Mouse (Mus musculus): ENCODE data around the gene Ethe1.

Gene Ethe1

DNA sequence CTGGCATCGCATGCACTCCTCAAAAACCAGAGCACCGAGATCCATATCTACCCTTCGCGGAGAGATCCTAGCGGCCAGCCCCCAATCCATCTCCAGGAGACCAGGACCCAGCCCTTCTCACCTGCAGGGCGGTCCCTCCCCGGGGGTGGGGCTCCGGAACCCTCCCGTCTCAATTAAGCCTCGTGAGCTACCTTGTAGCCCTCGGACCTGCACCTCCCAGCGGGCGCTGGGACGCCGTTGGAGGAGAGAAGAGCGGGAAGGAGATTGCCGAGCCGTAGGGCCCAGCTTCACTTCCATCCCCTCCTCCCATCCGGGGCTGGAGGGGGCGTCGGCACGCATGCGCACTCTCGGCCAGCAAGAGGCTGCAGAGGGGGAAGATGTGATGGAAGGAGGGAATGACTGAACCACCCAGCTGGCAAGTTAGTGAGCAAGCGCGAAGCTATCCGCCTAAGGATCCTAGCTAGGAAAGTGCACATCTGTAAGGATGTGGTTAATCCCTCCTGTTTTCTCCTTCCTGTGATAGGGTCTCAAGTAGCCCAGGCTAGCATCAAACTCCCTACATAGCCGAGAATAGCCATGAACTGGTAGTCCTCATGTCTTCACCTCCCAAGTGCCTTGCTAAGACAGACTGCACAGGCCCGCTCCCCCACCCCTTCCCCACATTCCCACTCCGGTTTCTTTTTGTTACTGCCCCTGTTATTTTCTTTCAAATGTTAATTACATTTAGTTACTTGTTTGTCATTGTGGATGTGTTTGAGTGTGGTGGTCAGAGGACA, at the start of gene Ethe1, which contains the start of gene Zfp575:
Gene Ethe1, plus strand, starts transcription at position 214 of the 776 bp plus-strand sequence.
Gene Zfp575, minus strand, starts transcription at position 312 of the 776 bp plus-strand sequence.
- peak in 1 of 2 experiments; percentile 61 for DNase-seq

DNA sequence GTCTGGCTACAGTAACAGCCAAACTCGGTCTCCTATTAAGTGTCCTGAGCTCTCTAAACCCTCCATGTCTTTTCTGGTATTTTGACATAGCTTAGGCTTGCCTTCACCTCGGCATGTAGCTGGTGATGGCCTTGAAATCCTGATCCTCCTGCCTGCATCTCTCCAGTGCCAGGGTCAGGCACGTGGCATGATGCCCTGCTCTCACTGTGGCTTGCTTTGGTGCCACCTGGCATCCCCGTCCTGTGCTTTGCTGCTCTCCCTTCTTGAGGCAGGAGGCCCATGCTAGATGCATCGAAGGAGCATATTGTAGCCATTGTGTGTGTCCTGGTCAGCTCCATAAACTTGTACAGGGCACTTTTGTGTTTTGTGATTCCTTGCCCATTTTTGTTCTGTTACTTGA, 49.8 kb upstream of the Ethe1 start:
- DNase-seq, result no peak

DNA sequence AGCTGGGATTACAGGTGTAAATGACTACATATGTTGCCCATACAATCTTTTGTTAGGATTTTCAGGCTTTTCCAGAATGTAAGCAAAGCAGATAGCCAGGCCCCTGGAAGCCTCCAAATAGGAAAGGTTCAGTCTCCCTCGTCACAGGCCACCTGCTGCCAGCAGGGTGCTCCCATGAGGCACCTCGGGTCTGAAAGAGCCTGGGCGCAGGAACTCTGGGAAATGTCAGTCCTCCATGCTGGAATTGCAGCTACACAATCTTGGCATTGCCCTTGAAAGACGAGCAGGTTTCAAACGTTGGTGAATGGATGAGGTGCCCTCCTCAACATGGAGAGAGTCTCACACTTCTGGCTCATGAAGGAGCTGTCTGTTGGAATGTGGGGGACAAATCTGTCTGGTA, 49.2 kb upstream of the Ethe1 start:
- no peak for DNase-seq

DNA sequence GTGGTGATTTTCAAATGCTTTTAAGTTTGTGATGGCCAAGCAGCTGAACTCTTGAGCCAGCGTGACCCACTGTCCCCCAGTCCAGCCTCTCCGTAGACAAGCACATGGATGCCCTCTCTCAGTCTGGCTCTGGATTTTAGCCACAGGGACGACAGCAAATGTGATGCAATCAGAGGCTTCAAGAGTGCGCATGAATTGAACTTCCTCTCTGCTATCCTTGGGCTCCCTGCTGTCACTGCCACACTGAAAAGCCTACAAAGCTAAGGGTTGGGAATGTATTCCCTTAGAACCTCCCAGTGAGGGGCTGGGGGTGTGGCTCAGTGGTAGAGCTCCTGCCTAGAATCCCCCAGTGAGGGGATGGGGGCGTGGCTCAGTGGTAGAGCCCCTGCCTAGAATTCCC, 48.6 kb upstream of the Ethe1 start:
- DNase-seq, result no peak

DNA sequence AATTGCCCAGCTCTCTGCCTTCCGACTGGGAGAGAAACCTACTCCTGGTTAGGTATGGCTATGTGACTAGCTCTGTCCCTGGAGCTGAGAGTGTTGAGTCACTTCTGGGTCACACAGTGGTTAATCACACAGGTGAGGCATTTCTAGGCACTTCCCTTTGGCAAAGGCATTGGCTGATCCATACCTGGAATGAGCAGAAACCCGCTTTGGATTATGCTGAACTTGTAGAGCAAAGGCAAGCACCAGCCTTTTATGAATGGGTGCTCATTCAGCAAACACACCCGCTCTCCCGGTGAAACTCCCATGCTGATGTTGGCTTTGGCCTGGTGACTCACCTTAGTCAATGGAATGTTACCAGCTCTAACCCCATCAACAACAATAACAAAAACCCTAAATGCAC, 47.7 kb upstream of the Ethe1 start:
- no peak for DNase-seq

DNA sequence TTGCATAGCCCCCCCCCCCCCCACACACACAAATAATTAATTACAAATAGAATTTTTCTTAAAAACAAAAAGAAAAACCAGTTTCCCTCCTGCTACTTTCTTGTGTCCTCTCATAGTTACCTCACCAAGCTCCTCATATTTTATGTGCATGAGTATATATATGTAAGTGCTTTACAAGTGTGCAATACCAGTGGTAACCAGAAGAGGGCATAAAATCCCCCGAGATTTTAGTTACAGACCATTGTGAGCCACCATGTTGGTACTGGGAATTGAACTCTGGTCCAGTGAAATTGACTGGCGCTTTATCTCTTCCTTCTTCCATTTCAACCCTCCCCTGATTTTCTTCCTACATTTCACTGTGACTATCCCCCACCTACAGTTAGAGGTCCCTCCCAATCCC, 42.8 kb upstream of the Ethe1 start:
- DNase-seq, result no peak

DNA sequence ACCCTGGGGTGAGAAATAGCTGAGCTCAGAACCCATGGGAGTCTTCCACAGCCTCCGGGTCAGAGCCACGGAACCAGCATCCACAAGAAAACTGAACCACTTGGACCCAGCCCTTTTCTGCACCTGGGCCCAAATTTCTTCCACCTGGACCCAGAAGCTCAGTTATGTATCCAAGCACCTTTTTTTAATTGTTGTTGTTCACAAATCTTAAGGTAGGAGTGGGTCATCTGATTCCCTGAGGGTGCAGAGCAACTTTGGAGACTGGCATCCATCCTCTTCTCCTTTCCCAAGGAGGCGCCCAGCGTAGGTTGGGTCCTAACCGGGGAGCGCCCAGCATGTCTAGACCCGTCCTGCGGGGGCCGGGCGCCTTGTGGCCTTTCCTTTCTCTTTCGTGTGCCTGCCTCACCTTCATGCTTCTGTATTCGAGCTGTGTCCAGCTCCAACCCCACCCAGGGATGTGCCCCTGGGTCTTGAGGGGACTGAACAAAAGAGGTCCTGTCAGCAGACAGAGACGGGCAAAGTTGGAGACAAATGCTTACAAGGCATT, 41.2 kb upstream of the Ethe1 start, which contains the start of the genes Pinlyp and Xrcc1:
Gene Pinlyp, minus strand, starts transcription at position 51 of the 547 bp plus-strand sequence.
Gene Xrcc1, plus strand, starts transcription at position 222 of the 547 bp plus-strand sequence.
- no peak for DNase-seq

DNA sequence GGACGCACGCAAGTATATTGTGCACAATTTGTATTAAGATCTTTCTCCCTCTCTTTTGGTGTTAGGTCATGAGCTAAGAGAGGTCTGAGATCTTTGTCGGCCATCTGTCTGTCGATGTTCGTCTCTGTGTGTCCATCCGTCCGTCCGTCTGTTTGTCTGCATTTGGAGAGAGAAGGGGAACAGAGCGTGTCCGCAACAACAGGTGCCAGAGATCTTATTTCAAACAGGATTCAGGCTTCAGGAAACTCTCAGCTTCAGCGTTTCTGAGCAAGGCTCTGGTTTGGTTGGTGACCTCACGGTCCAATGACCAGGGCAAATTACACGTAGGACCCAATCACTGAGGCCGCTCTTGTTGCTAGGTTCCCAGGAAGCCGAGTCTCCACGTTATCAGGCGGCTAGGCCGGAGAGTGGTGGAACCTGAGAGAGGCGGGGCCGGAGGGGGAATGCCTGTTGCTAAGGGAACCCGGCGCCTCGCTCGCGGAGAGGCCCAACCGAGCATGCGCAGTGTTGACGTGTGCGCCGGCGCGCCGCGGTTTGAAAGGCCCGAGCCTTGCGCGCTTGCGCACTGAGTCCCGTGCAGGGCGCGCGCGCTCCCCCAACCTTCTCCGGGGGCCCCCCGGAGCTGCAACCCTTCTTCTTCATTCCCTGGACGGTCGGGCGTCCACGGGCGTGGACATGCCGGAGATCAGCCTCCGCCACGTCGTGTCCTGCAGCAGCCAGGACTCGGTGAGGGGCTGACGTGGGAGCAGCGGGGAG, 40.5 kb upstream of the Ethe1 start:
- peak; percentile 96 to 97 for DNase-seq

DNA sequence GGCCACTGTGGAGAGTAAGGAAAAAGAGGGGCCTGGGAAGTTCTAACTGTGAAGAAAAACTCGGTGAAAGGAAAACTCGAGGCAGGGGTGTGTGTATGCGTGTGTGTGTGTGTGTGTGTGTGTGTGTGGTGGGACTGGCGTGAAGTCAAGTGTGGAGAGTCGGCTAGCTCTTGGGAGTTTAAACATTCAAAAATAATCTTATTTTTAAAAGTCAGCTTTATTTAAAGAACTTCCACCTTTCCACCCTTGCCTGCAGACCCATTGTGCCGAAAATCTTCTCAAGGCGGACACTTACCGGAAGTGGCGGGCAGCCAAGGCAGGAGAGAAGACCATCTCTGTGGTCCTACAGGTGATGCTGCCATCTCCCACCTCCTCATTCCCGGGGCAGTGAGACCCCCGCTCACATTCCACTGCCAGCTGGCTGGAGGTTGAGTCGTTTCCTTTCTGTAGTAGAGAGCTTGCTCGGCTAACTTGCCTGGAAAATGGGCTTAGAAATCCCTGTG, 39.8 kb upstream of the Ethe1 start:
- no peak for DNase-seq

DNA sequence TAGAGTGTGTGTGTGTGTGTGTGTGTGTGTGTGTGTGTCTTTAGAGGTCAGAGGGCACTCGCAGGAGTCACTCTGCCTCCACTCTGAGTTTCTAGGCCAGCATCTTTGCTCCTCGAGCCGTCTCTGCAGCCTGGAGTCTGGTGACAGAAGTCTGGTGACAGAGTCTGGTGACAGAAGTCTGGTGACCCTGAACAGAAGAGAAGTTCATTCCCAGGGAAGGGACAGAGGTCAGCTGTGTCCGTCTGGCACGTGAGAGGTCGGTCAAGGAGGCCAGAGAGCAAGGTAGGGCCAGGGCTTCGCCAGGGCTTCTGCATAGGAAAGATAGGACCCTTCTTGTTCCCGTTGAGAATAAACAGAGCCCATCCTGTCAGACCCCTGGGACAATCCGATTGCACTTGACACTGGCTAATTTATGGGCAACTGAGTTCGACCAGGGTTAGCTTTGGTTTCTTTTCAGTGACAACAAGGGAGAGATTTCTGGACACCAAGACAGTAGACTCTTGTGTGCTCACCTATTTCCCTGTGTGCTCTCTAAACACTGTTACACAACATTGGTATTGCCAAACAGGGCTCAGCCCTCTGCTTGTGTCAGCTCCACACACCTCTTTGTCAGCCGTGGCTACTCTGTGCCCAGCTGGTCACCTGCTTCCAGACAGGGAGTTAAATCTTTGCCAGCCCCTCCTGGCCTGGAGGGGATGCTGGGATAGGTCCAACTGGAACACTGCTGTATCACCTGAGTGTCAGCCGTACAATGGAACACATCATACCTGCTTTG, 35.2 kb upstream of the Ethe1 start:
- no peak for DNase-seq

DNA sequence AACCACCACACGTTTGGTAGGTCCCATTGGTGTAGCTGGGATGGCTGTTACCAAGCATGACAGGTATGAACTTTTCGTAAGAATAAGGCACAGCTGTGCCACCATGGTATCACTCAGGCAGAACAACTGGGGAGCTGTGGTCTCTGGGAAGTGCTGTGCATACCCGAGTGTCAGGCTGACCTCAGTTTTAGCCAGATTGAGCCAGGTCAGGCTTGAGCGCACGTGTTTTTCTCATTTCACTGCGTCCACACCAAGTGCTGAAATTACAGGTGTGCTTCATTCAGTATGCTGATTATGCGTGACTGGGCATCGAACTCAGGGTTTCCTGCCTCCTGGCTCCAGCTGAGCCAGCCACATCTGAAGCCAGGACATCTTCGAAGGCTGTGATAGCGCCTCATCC, 31.6 kb upstream of the Ethe1 start:
- DNase-seq, result no peak

DNA sequence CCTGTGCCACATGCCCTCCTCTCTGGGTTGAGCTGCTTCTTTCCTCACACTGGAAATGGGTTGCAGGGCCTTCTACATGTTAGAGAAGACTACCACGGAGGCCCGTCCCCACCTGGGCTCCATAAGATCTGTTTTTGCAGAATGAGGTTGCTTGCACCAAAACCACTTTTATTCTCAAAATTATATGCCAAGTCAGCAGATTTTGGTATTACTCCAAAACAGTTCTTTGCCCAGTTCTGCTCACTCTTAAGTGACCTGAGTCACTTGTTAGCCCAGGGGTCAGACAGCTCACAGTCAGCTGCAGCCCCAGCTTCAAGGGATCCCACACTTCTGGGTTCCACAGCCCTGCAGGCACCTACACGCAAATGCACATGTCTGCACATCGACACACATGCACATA, 25.9 kb upstream of the Ethe1 start:
- no peak for DNase-seq

DNA sequence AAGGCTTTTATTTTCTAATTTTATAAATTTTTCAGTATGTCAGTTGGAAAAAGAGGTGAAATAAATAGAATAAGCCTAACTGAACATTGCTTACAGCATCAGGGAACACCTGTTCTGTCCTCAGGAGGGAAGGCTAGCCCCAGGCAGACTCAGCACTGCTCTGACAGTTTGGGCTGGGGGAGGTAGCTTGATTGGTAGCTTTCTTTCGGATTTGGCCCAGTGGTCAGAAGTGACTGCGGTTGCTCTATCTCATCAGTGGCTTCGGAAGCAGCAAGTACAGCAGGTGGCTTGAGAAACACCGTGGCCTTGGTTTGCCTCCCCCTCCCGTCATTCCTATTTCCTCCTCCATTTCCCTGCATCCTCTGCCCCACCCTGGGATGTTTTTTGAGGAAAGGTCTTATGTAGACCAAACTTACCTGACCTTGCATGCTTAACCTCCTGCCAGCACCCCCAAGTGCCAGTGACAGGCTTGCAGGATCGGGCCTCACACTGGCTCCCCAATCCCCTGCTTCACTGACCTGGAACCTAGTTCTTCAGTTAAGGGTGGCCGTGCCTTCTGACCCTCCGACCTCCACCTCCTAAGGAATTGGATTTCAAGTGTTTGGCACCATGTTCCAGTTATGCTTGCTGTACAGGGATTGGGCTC, 24.0 kb upstream of the Ethe1 start:
- no peak for DNase-seq

DNA sequence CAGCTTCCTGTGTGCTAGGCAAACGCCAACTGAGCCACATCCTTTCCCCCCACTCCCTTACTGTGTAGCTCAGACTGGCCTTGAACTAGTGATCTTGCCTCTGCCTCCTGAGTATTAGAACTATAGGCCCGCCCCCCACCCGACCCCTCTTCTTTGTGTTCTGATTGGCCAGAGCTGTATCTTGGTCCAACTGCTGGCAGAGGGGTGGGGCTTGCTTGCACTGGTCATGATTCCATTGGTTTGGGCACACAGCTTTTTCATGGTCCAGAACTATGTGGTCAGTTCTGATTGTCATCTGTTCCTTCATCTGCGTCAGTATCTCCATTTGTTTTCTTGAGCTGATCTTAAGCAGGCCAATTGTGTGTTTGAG, 23.5 kb upstream of the Ethe1 start:
- DNase-seq, result no peak

DNA sequence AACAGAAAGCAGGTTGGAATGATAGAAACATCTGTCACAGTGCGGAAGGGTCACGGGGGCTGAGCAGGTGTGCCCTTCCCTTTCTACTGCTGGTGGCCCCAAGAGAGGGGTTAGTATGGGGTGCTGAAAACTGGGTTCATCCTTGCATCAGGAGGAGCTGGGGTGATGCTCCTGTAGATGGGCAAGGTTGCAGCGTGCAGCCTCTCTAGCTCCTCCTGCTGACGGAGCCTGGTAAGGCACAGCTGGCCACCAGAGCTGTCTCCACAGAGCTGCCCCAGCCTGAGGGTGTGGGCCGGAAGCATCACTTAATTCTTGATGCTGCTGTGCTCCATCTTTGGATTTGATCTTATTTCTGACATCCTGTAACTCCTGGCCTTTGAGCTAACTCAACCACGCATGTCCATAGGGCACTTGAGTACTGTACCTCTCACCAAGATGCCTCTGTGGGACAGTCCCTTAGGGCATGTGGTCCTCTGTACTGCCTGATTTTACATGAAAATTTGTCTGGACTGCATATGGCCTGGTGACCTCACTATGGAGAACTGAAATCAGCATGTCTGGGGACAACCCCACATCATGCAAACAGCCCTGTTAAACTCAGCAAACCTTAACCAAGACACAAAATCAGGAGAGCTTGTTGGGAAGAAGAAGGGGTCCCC, 22.6 kb upstream of the Ethe1 start:
- DNase-seq, result peak; percentile 37 to 45

DNA sequence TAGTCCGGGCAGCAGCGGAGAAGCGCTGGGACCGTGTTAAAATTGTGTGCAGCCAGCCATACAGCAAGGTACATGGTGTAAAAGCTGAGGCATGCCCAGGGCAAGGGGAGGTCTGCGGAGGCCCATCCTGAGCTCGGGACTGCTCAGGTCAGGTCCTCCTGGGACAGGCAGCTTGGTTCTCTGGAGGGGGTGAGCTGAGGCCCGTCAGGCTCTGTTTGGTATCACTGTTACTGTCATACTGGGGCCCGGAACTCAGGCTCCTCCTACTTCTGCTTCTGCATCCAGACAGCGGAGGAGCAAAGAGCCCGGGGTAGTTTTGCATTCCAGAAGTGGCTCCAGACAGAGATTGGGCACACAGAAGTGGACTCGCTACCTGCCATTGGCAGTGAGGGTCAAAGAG, 21.7 kb upstream of the Ethe1 start:
- DNase-seq, result no peak

DNA sequence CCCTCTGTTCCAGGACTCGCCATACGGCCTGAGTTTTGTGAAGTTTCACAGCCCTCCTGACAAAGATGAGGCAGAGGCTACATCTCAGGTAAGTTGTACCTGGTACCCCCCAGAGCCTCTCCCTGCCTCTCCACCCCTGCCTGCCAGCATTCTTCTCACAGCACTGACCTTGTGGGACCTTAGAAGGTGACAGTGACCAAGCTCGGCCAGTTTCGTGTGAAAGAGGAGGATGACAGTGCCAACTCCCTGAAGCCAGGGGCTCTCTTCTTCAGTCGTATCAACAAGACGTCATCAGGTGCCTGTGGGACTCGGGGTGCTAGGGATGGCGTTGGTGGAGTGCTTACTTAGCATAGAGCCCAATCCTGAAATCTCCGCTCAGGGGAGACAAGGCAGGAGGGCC, 21.1 kb upstream of the Ethe1 start:
- no peak for DNase-seq

DNA sequence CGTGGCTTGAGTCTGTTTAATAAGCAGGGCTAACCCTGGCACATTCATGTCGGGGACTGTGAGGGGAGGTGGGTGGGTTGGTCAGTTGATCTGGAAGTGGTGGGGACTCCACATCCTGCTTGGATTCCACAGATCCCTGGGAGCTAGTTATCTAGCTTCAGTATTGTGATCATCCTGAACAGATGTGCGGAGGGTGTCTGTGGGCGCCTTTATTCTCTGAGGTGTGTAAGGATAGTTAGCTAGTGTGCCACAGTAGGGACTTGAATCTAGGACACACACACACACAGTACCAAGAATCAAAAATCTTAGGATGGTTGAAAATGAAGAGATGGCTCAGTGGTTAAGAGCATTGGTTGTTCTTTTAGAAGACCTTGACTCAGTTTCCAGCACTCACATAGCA, 18.8 kb upstream of the Ethe1 start:
- DNase-seq, result no peak

DNA sequence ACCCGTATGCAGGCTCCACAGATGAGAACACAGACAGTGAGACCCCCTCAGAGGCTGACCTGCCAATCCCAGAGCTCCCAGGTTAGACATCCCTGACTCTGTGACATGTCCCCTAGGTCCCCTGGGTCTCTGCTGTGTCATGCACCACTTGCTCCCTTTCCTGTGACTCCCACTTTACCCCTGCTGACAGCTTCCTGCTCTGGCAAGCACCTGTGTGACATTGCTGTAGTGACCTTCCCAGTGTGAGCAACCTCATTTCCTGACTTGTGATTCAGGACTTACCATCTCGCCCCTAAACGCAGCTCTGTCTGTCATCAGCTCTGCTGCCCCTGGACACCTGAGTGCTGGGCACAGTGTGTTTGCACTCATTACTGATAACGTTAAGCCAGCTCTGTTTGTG, 16.3 kb upstream of the Ethe1 start:
- no peak for DNase-seq

DNA sequence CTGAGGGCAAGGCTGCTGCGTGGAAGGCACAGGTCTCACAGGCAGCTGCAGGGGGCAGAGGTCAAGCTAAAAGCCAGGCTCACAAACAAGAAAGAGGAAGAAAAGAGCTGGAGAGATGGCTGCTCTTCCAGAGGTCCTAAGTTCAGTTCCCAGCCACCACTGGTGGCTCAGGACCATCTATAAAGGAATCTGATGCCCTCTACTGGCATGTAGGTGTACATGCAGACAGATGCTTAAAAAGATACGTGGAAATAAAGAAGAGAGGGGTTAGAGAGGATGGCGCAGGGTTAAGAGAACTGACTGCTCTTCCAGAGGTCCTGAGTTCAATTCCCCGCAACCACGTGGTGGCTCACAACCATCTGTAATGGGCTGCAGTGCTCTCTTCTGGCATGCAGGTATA, 14.9 kb upstream of the Ethe1 start:
- DNase-seq, result no peak

DNA sequence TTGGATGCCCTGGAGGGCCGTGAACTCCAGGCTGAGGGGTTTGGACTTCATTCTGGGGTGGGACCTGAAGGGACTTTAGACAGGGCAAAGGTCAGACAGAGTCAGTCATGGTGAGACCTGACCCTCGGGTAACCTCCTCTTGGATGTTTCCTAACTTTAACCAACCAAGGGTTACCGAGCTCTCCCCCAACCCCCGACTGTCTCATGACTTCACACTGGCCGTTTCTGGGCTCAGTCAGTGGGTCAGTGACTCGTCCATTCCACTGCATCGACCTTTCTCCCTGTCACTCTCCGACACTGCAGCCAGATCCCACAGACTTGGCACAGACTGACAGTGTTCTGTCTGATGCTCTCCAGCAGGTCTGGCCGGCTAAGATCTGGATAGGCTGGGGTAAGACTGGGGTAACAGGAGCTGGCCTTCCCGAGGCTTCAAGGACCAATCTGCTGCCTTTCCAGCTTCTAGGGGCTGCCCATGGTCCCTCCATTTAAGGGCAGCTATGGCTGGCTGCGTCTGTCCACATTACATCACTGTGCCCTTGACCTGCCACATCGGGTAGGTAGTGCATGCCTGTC, 13.0 kb upstream of the Ethe1 start:
- no peak for DNase-seq

Data from thymus, adult 18-20 months (tissue).